Mouse (Mus musculus): ENCODE measurements around the gene Gm39115.

DNA sequence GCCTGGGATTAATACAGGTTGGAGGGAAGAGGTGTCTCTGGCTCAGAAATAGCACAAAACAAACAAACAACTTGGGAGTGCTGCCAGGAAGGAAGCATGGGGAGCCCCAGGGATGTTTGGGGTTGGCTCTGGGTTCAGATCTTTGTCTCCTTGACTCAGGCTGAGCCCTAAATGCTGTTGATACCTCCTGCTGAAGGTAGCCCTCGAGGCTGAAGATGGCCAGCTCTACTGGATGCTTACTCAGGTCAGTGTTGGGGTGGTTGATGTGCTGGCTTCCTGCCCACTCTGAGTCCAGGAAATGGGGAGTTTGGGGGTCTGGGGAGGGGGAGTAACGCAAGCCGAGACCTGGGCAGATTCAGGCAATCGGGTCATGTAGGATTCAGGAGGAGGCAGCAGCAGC lies 39.1 kb downstream of the Gm39115 start:
- TF ChIP-seq CTCF (IDR thresholded peaks at IDR 0.05; ENCODE audit: low read depth, low read length) (no peak), POLR2A (IDR thresholded peaks at IDR 0.05; ENCODE audit: extremely low read depth, insufficient read depth, low read length) (no peak)

Measured in liver, adult 2 months (tissue).